Mouse (Mus musculus) lung, postnatal 0 days (tissue): ENCODE results near the gene Myo5c.
"Not testable (repeated sequence)": the region's sequence is repeated elsewhere in the genome, so short reads cannot be mapped to it uniquely, and the experiment has no call there.

Experiments used
- CTCF ChIP-seq: IDR thresholded peaks from 2 replicates; pipeline ENCODE4 v1.5.1; 2016; ENCODE audit warnings: antibody characterized with exemption, mild to moderate bottlenecking
- EP300 ChIP-seq: IDR thresholded peaks from 2 replicates; pipeline ENCODE4 v1.6.1; 2016; ENCODE audit warnings: antibody characterized with exemption, mild to moderate bottlenecking, control low read depth

DNA sequence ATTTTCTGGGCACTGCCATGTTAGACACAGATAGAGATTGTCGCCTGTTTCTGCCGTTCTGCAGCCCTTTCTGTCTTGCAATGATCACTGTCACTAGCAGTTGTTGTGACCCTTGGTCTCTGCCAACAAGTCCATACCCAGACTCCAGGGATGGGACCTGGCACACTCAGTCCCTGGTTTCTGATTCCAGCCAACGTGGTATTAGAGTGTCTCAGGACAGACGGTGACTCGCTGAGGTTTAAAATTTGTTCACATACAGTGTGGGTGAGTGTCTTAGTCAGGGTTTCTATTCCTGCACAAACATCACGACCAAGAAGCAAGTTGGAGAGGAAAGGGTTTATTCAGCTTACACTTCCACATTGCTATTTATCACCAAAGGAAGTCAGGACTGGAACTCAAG is 21.3 kb downstream of the Myo5c start:
- not testable (repeated sequence) for TF ChIP-seq EP300, CTCF
